Mouse (Mus musculus): ENCODE results near the gene Thap4.
A peak's percentile ranks its signal among the peaks of the same experiment; 100 is the strongest.

The Thap4 gene

GRCm38 (mm10) chr1:93741987-93742386 is 12.7 kb downstream of the Thap4 start:
- DNase-seq = no peak

GRCm38 (mm10) chr1:93740671-93741070 is 14.0 kb downstream of the Thap4 start:
- no peak for DNase-seq

- DNase-seq = no peak
Measured at GRCm38 (mm10) chr1:93737711-93738110, 17.0 kb downstream of the Thap4 start.

GRCm38 (mm10) chr1:93735859-93736258 is 18.8 kb downstream of the Thap4 start:
- no peak for DNase-seq

- DNase-seq = no peak
Measured at GRCm38 (mm10) chr1:93731880-93732281, 22.8 kb downstream of the Thap4 start.

GRCm38 (mm10) chr1:93731103-93731502 is 23.6 kb downstream of the Thap4 start:
- no peak for DNase-seq

GRCm38 (mm10) chr1:93726974-93727373 is 27.7 kb downstream of the Thap4 start:
- peak; percentile 73 for DNase-seq

GRCm38 (mm10) chr1:93726116-93726515 is 28.5 kb downstream of the Thap4 start:
- DNase-seq = no peak

GRCm38 (mm10) chr1:93725665-93726064 is 29.0 kb downstream of the Thap4 start:
- no peak for DNase-seq

- DNase-seq = no peak
Measured at GRCm38 (mm10) chr1:93724623-93725022, 30.0 kb downstream of the Thap4 start.

- DNase-seq = no peak
Measured at GRCm38 (mm10) chr1:93721557-93721956, 33.1 kb downstream of the Thap4 start.

GRCm38 (mm10) chr1:93716166-93716565 is 38.5 kb downstream of the Thap4 start:
- no peak for DNase-seq

GRCm38 (mm10) chr1:93705389-93705788 is 49.3 kb downstream of the Thap4 start:
- no peak for DNase-seq

- no peak for DNase-seq
Measured at GRCm38 (mm10) chr1:93704341-93704740, 50.3 kb downstream of the Thap4 start.

GRCm38 (mm10) chr1:93703472-93704048 is 51.1 kb downstream of the Thap4 start:
- DNase-seq = no peak

- no peak for DNase-seq
Measured at GRCm38 (mm10) chr1:93702106-93702505, 52.6 kb downstream of the Thap4 start.

GRCm38 (mm10) chr1:93699159-93699558 is 55.5 kb downstream of the Thap4 start:
- no peak for DNase-seq

GRCm38 (mm10) chr1:93697317-93697716 is 57.3 kb downstream of the Thap4 start:
- no peak for DNase-seq

- DNase-seq = peak; percentile 65
Measured at GRCm38 (mm10) chr1:93694966-93695365, 59.7 kb downstream of the Thap4 start.

GRCm38 (mm10) chr1:93693943-93694342 is 60.7 kb downstream of the Thap4 start:
- no peak for DNase-seq

GRCm38 (mm10) chr1:93693502-93693901 is 61.2 kb downstream of the Thap4 start:
- DNase-seq = no peak

- no peak for DNase-seq
Measured at GRCm38 (mm10) chr1:93692773-93693172, 61.9 kb downstream of the Thap4 start.

- DNase-seq = no peak
Measured at GRCm38 (mm10) chr1:93691786-93692357, 62.8 kb downstream of the Thap4 start.

- no peak for DNase-seq
Measured at GRCm38 (mm10) chr1:93691106-93691505, 63.6 kb downstream of the Thap4 start.

GRCm38 (mm10) chr1:93689901-93690496 is 64.7 kb downstream of the Thap4 start:
- DNase-seq = no peak

All from lung, postnatal 14 days (tissue).